ENCODE assay signal across 8 mouse cellular contexts in the genomic region with DNA sequence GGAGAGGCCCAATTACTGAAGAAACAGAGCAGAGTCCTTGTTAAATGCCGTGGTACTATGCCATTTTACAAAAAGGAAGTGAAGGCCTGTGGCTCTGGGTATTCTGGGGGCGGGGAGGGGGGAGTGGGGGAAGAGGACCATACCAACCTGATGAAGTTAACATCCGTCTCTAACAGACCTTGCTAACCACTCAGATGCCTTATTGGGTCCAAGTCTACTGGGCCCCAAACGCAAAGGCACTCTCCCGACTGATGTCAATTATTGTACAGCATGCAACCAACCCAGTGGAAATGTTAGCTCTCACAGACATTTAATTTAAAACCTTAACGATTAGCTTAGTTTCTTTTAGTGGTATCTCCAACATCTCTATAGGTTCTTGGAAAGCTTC. TPM values are rescaled to one million over a fixed set of nuclear protein-coding genes. Genes with fewer than 3 reads are reported as not detected.
A peak's percentile ranks its signal among the peaks of the same experiment; 100 is the strongest.
DNase-seq lines count a peak whose midpoint lies in the region; ATAC-seq and TF ChIP-seq lines count a peak whose summit lies in the region.

No protein-coding gene starts in this region.

- peaks cover 3% of the 10 kb centered on the region for H3K79me2 ChIP-seq in heart, adult 2 months (replicated peaks; ENCODE audit: control insufficient read depth, insufficient read depth, low read length)

- H3K4me2 ChIP-seq in liver, embryonic 15.5 days = peak overlapping the region; percentile 99

- H3K9ac ChIP-seq in heart, adult 2 months (ENCODE audit: low read depth, low read length) = no peak overlapping the region
- H3K9ac ChIP-seq in liver, embryonic 15.5 days = peak overlapping the region; percentile 83; the same call in 1 of the 2 replicates

- H3K36me3 ChIP-seq in heart, adult 2 months (ENCODE audit: control insufficient read depth, insufficient read depth, low read length) = no peaks in the 10 kb centered on the region
- no peaks in the 10 kb centered on the region for H3K36me3 ChIP-seq in thymus, adult 2 months (ENCODE audit: control insufficient read depth, insufficient read depth, low read length)
- H3K36me3 ChIP-seq in liver, embryonic 15.5 days (replicated peaks) = no peaks in the 10 kb centered on the region

- no peaks in the 10 kb centered on the region for H3K9me3 ChIP-seq in liver, embryonic 15.5 days (replicated peaks)

- DNase-seq in heart, adult 2 months = no peak
- no peak for DNase-seq in heart, postnatal 14 days
- DNase-seq in thymus, adult 2 months = no peak
- no peak for DNase-seq in thymus, postnatal 0 days (ENCODE audit: low spot score)
- no peak for DNase-seq in frontal cortex, postnatal 10 days (ENCODE audit: low spot score in 2 of 2)
- DNase-seq in ovary, postnatal 36 days (ENCODE audit: low spot score) = no peak
- DNase-seq in layer of hippocampus, postnatal 36 days = no peak

- peaks cover 5% of the 10 kb centered on the region for H3K4me1 ChIP-seq in heart, adult 2 months (ENCODE audit: control insufficient read depth, insufficient read depth, low read length)
- peaks cover 4% of the 10 kb centered on the region for H3K4me1 ChIP-seq in thymus, adult 2 months (replicated peaks; ENCODE audit: control insufficient read depth, insufficient read depth, low read length)
- peaks cover 35% of the 10 kb centered on the region for H3K4me1 ChIP-seq in liver, embryonic 15.5 days (replicated peaks)

- no peak for TF ChIP-seq POLR2A in heart, adult 2 months (IDR thresholded peaks at IDR 0.05; ENCODE audit: insufficient read depth, low read depth, low read length)
- no peak for TF ChIP-seq POLR2A in thymus, adult 2 months (IDR thresholded peaks at IDR 0.05; ENCODE audit: control insufficient read depth, extremely low read depth, insufficient read depth, low read length, poor library complexity)

- H3K27ac ChIP-seq in heart, adult 2 months = peak overlapping the region; percentile 100
- H3K27ac ChIP-seq in thymus, adult 2 months (ENCODE audit: control insufficient read depth, insufficient read depth, low read length) = no peak overlapping the region
- no peak overlapping the region for H3K27ac ChIP-seq in liver, embryonic 15.5 days (replicated peaks)

- intact Hi-C loops in heart, adult 2 months (cut with DNase I) = loop anchor here (2.0 kb wide), 1 partner anchor 84 kb away; no protein-coding TSS in a partner anchor
- intact Hi-C loops in heart, postnatal 14 days (cut with DNase I) = loop anchor here (2.0 kb wide), 1 partner anchor 106 kb away; the partner anchor contains the start of gene Tbc1d9b

- no peak for ATAC-seq in liver, embryonic 15.5 days (ENCODE audit: insufficient read depth)

- TF ChIP-seq CTCF in heart, adult 2 months (IDR thresholded peaks at IDR 0.05) = no peak
- no peak for TF ChIP-seq CTCF in thymus, adult 2 months (IDR thresholded peaks at IDR 0.05; ENCODE audit: borderline replicate concordance, control insufficient read depth, extremely low read depth, insufficient read depth, low read length, poor library complexity)

- H3K4me3 ChIP-seq in heart, adult 2 months = peak overlapping the region; percentile 54
- H3K4me3 ChIP-seq in thymus, adult 2 months (ENCODE audit: control insufficient read depth, insufficient read depth, low read length) = peak overlapping the region; percentile 86
- peak overlapping the region; percentile 76 for H3K4me3 ChIP-seq in liver, embryonic 15.5 days (replicated peaks)

- no peaks in the 10 kb centered on the region for H3K27me3 ChIP-seq in heart, adult 2 months (ENCODE audit: control insufficient read depth, insufficient read depth, low read length)
- H3K27me3 ChIP-seq in thymus, adult 2 months (ENCODE audit: control insufficient read depth, insufficient read depth, low read length) = no peaks in the 10 kb centered on the region
- peaks cover 21% of the 10 kb centered on the region for H3K27me3 ChIP-seq in liver, embryonic 15.5 days

- 53% methylated on average over 6 of the region's 6 CpGs for WGBS in heart, adult 2 months
- WGBS in thymus, adult 2 months = 11% methylated on average over 6 of the region's 6 CpGs
- 25% methylated on average over 6 of the region's 6 CpGs for WGBS in liver, embryonic 15.5 days (ENCODE audit: insufficient replicate concordance)

- no peak for TF ChIP-seq EP300 in heart, adult 2 months (IDR thresholded peaks at IDR 0.05; ENCODE audit: insufficient read depth, low read depth, low read length)

RNA-seq across cellular contexts. Expression of gene Rnf130, which starts 0.7 kb away (rescaled TPM):
- 10 to 100 TPM; 49.5 to 53.2 TPM for total RNA-seq in heart, adult 2 months (2021)
- 26.6 and 31.8 TPM in 2 replicates for polyA plus RNA-seq in heart, adult 2 months (2012; rRNA removed)
- total RNA-seq in heart, postnatal 14 days (2021) = 10 to 100 TPM; 45.0 to 53.6 TPM
- 30.3 and 41.1 TPM in 2 replicates for polyA plus RNA-seq in thymus, adult 2 months (2012; rRNA removed)
- 93.2 and 100 TPM in 2 replicates for polyA plus RNA-seq in thymus, postnatal 0 days (2015; fragmentation: Nextera tagmentation; extraction: Ambion mirVana)
- 36.6 and 37.7 TPM in 2 replicates for polyA plus RNA-seq in liver, embryonic 15.5 days (2015; fragmentation: Nextera tagmentation; extraction: Ambion mirVana)
- 10 to 100 TPM; 77.5 to 79.9 TPM for total RNA-seq in layer of hippocampus, postnatal 36 days (2021)
